Mouse (Mus musculus) skeletal muscle tissue, adult 2 months (tissue): ENCODE measurements around the gene Zfp385a.

Source experiments
- DNase-seq: peaks from one replicate; pipeline ENCODE4 v3.0.0-alpha.2; 2012; ENCODE audit warnings: low read depth, low spot score

Zfp385a gene

GRCm38 (mm10) chr15:103363809-103364208 is 23.9 kb upstream of the Zfp385a start:
- no peak for DNase-seq

- DNase-seq, result no peak
Observed at GRCm38 (mm10) chr15:103362950-103363349, 23.1 kb upstream of the Zfp385a start.

- no peak for DNase-seq
Observed at GRCm38 (mm10) chr15:103362333-103362732, 22.4 kb upstream of the Zfp385a start.

- no peak for DNase-seq
Observed at GRCm38 (mm10) chr15:103361269-103361668, 21.4 kb upstream of the Zfp385a start.

GRCm38 (mm10) chr15:103359869-103360602 is 20.1 kb upstream of the Zfp385a start:
- DNase-seq, result peak; percentile 66

GRCm38 (mm10) chr15:103359122-103359510 is 19.2 kb upstream of the Zfp385a start:
- DNase-seq, result no peak

- DNase-seq, result no peak
Observed at GRCm38 (mm10) chr15:103358278-103359121, 18.6 kb upstream of the Zfp385a start.

GRCm38 (mm10) chr15:103357817-103358216 is 17.9 kb upstream of the Zfp385a start:
- DNase-seq, result no peak

- DNase-seq, result no peak
Observed at GRCm38 (mm10) chr15:103356130-103356529, 16.2 kb upstream of the Zfp385a start.

GRCm38 (mm10) chr15:103355420-103355819 is 15.5 kb upstream of the Zfp385a start:
- no peak for DNase-seq

GRCm38 (mm10) chr15:103354690-103355089 is 14.8 kb upstream of the Zfp385a start:
- no peak for DNase-seq

GRCm38 (mm10) chr15:103353511-103354256 is 13.8 kb upstream of the Zfp385a start:
- DNase-seq, result no peak

GRCm38 (mm10) chr15:103352856-103353255 is 13.0 kb upstream of the Zfp385a start:
- DNase-seq, result no peak

- DNase-seq, result peak; percentile 67
Observed at GRCm38 (mm10) chr15:103347275-103347684, 7.4 kb upstream of the Zfp385a start.

- DNase-seq, result no peak
Observed at GRCm38 (mm10) chr15:103345789-103346188, 5.9 kb upstream of the Zfp385a start.

GRCm38 (mm10) chr15:103343556-103343955 is 3.7 kb upstream of the Zfp385a start:
- DNase-seq, result no peak

- DNase-seq, result no peak
Observed at GRCm38 (mm10) chr15:103343008-103343407, 3.1 kb upstream of the Zfp385a start.

- peak; percentile 71 for DNase-seq
Observed at GRCm38 (mm10) chr15:103342415-103342814, 2.5 kb upstream of the Zfp385a start.

- DNase-seq, result no peak
Observed at GRCm38 (mm10) chr15:103341547-103341946, 1.7 kb upstream of the Zfp385a start.

- DNase-seq, result no peak
Observed at GRCm38 (mm10) chr15:103340786-103341185, 893 bp upstream of the Zfp385a start.

- no peak for DNase-seq
Observed at GRCm38 (mm10) chr15:103339166-103339960, 530 bp downstream of the Zfp385a start.
